Mouse (Mus musculus) embryonic facial prominence, embryonic 15.5 days (tissue): Measurements from ENCODE around the gene Amt. TPM values are rescaled to one million over a fixed set of nuclear protein-coding genes. Genes with fewer than 3 reads are reported as not detected.
A peak's percentile ranks its signal among the peaks of the same experiment; 100 is the strongest.
"Not testable (repeated sequence)": the region's sequence is repeated elsewhere in the genome, so short reads cannot be mapped to it uniquely, and the experiment has no call there.

Experiments
- ATAC-seq: fragments of 200-750 bp; cut with Nextera tagmentation; 2 replicates; pipeline ENCODE4 v1.8.0; 2017; ENCODE audit warnings: low read depth, moderate TSS enrichment; ENCODE audit not compliant: insufficient number of reproducible peaks, low FRiP score, low TSS enrichment
- H3K27ac ChIP-seq: fragments of 300-500 bp; sonication (generic); replicated peaks from 2 replicates; pipeline ENCODE4 v1.5.1; 2015; ENCODE audit warnings: mild to moderate bottlenecking, inconsistent platforms
- H3K27me3 ChIP-seq: fragments of 300-500 bp; sonication (generic); 2 replicates; pipeline ENCODE4 v1.6.1; 2015; ENCODE audit warnings: inconsistent platforms
- H3K36me3 ChIP-seq: fragments of 300-500 bp; sonication (generic); 2 replicates; pipeline ENCODE4 v1.6.1; 2015; ENCODE audit warnings: mild to moderate bottlenecking, inconsistent platforms
- H3K4me1 ChIP-seq: fragments of 300-500 bp; sonication (generic); 2 replicates; pipeline ENCODE4 v1.6.1; 2015; ENCODE audit warnings: inconsistent platforms
- H3K4me2 ChIP-seq: fragments of 300-500 bp; sonication (generic); replicated peaks from 2 replicates; pipeline ENCODE4 v1.6.1; 2015; ENCODE audit warnings: mild to moderate bottlenecking, inconsistent platforms
- H3K4me3 ChIP-seq: fragments of 300-500 bp; sonication (generic); replicated peaks from 2 replicates; pipeline ENCODE4 v1.5.1; 2015; ENCODE audit warnings: mild to moderate bottlenecking, inconsistent platforms
- H3K9ac ChIP-seq: fragments of 300-500 bp; sonication (generic); 2 replicates; pipeline ENCODE4 v1.6.1; 2015; ENCODE audit warnings: inconsistent platforms
- H3K9me3 ChIP-seq: fragments of 300-500 bp; sonication (generic); replicated peaks from 2 replicates; pipeline ENCODE4 v1.6.1; 2016; ENCODE audit warnings: inconsistent platforms
- WGBS: fragments of 180-500 bp; shearing (Covaris S2); methylation state at CpG from one replicate; pipeline ENCODE4 v1.1.7; 2015; 5-methylcytosine and 5-hydroxymethylcytosine counted together
- polyA plus RNA-seq: library from polyadenylated mRNA; unstranded; fragments of >200 nt; fragmentation: Nextera tagmentation; extraction: Ambion mirVana; gene quantifications from 2 replicates; pipeline ENCODE4 v1.2.1, GENCODE M21; 2015

Gene Amt
- polyA plus RNA-seq, 1 experiment from 2014 or later = 11.2 TPM

DNA sequence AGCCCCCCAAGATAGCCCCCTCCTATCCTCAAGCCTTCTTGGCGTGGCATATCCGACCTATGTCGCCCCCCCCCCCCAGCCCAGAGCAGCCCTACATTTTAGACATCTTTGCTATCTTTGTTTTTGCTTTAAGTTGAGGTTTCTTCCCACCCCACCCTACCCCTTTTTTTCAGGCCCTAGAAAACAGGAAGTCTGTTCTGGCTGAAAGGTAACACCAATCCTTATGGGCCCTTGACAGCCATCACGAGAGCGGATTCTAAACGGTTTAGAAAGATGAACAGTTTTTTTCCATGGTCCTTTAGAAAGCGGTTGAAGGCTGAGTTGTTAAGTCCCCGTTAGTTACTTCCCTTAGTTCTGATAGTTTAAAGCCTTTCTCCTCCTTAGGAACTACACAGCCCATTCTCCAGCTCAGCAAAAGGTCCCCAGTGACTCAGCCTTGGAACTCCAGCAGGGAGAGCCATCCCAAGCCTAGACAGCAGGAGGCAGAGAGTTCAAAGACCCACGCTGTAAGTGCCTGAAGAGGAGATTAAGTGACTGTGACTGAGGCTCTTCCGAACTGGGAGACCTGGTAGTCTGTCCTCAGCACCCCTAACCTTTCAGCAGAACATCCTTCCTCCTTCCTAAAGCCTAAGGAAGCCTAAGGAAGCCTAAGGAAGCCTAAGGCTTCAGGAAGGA lies 30.3 kb upstream of the Amt start:
- no peaks in the 10 kb centered on the region for H3K27me3 ChIP-seq
- peaks cover 24% of the 10 kb centered on the region for H3K4me1 ChIP-seq
- no peaks in the 10 kb centered on the region for H3K36me3 ChIP-seq
- no peaks in the 10 kb centered on the region for H3K9me3 ChIP-seq
- H3K4me2 ChIP-seq = no peak overlapping the region
- ATAC-seq = no peak
- no peak overlapping the region for H3K9ac ChIP-seq
- 49% methylated on average over 10 of the region's 10 CpGs for WGBS
- H3K4me3 ChIP-seq = no peak overlapping the region
- no peak overlapping the region for H3K27ac ChIP-seq

DNA sequence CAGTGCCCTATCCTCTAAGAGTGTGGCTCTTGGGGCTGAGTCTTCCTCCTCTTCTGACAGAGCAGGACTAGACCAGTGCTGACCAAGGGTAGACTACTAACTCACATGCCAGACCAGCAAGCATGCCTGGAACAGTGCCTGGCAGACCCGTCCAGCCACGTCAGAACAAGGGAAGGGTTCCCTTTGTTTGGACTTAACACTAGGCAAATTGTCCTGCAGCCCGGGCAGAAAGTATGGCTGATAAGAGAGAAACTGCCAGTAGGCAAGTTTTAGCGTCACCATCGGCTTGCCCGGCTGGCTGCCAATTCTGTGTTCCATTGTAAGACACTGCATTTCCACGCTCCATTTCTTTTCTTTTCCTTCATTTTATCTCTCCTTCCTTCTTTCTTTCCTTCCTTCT lies 29.0 kb upstream of the Amt start:
- H3K9me3 ChIP-seq = no peaks in the 10 kb centered on the region
- H3K4me3 ChIP-seq = no peak overlapping the region
- peaks cover 19% of the 10 kb centered on the region for H3K4me1 ChIP-seq
- no peak overlapping the region for H3K27ac ChIP-seq
- no peak overlapping the region for H3K4me2 ChIP-seq
- no peak for ATAC-seq
- H3K36me3 ChIP-seq = no peaks in the 10 kb centered on the region
- H3K9ac ChIP-seq = no peak overlapping the region
- no peaks in the 10 kb centered on the region for H3K27me3 ChIP-seq
- 72% methylated on average over 7 of the region's 7 CpGs for WGBS

DNA sequence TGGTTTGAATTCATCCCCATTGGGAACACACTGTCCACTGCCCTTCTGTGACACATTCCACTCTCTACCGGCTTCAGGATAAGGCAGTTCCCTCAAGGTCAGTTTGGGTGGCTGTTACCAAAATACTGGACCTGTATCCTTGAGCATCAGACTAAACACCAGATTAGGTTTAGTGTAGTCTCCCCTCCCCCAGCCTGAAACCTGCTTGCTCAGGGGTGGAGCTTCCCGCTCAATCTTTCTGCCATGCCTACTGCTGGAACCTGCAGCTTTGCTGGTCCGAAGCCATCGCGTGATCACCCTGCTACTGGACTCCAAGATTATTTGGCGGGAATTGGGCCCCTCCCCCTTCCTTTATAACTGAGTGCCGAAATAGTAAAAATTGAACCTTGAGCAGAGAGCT lies 28.0 kb upstream of the Amt start:
- not testable (repeated sequence) for H3K9me3 ChIP-seq, H3K27me3 ChIP-seq, ATAC-seq, H3K4me3 ChIP-seq, H3K9ac ChIP-seq, H3K36me3 ChIP-seq, H3K4me2 ChIP-seq, H3K27ac ChIP-seq
- peaks cover 23% of the 10 kb centered on the region for H3K4me1 ChIP-seq
- WGBS = 75% methylated on average over 6 of the region's 7 CpGs

DNA sequence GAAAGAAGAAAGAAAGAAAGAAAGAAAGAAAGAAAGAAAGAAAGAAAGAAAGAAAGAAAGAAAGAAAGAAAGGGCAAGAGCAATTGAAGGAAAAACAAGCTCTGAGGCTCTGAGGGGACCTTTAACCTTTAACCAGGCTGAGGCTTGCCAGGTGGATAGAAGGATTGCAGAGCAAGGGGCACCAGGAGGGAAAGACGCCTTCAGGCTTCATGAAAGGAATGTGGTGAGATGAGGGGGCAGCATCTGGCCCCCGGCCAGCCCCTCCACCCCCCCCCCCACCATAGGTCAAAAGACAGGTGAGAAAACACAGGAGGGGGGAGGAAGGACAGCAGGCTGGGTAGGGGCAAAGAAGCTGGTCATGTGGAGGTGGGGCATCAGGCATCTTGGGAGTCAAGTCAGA lies 24.7 kb upstream of the Amt start:
- Histone ChIP-seq H3K9ac (no peak overlapping the region), H3K4me2 (no peak overlapping the region), H3K27ac (no peak overlapping the region), H3K27me3 (no peaks in the 10 kb centered on the region), H3K36me3 (no peaks in the 10 kb centered on the region), H3K9me3 (no peaks in the 10 kb centered on the region), H3K4me3 (no peak overlapping the region), H3K4me1 (peaks cover 14% of the 10 kb centered on the region)
- 9% methylated on average over 2 of the region's 2 CpGs for WGBS
- no peak for ATAC-seq

DNA sequence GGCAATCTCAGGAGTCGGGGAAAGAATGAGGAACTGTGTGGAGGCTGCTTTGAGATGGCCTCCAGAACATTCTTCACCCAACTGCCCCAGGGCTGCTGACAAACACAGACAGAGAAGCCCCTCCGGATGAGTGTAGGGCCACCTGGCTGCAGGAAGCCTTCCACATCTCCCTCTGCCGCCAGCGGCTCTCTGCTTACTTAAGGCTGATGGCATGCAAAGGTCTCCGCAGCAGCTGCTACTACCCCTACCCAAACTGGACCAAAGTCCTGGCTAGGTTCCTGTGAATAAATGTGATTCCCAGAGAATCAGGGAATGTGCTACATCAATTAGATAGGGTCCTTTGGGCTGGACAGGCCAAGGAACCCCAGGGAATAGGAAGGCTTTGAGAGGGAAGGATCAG lies 24.0 kb upstream of the Amt start:
- Histone ChIP-seq H3K9me3 (no peaks in the 10 kb centered on the region), H3K4me2 (no peak overlapping the region), H3K9ac (no peak overlapping the region), H3K27me3 (no peaks in the 10 kb centered on the region), H3K4me1 (peaks cover 14% of the 10 kb centered on the region), H3K27ac (peak overlapping the region; percentile 58), H3K36me3 (no peaks in the 10 kb centered on the region), H3K4me3 (no peak overlapping the region)
- no peak for ATAC-seq
- 49% methylated on average over 5 of the region's 5 CpGs for whole genome bisulfite sequencing

DNA sequence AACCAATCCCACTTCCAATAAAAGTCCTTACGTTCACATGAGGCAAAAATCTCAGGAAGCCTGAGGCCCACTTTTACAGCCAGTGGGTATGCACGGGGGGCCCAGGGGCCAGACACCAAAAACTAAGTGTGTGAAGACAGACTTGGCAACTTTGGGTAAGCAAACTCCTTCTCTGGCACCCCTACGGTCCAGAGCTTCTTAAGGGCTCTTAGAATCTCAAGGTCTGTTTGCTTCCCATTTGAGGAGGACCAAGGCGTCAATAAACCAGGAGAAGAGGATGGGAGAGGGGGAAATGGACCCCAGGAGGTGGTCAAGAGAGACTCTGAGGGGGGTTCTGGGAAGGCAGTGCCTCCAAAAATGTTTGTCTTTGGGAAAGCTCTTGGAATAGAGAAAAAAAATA lies 23.2 kb upstream of the Amt start:
- Histone ChIP-seq H3K4me1 (peaks cover 14% of the 10 kb centered on the region), H3K36me3 (no peaks in the 10 kb centered on the region), H3K27me3 (no peaks in the 10 kb centered on the region), H3K4me3 (no peak overlapping the region), H3K27ac (no peak overlapping the region), H3K4me2 (no peak overlapping the region), H3K9me3 (no peaks in the 10 kb centered on the region), H3K9ac (no peak overlapping the region)
- 79% methylated on average over 4 of the region's 4 CpGs for WGBS
- ATAC-seq = no peak

DNA sequence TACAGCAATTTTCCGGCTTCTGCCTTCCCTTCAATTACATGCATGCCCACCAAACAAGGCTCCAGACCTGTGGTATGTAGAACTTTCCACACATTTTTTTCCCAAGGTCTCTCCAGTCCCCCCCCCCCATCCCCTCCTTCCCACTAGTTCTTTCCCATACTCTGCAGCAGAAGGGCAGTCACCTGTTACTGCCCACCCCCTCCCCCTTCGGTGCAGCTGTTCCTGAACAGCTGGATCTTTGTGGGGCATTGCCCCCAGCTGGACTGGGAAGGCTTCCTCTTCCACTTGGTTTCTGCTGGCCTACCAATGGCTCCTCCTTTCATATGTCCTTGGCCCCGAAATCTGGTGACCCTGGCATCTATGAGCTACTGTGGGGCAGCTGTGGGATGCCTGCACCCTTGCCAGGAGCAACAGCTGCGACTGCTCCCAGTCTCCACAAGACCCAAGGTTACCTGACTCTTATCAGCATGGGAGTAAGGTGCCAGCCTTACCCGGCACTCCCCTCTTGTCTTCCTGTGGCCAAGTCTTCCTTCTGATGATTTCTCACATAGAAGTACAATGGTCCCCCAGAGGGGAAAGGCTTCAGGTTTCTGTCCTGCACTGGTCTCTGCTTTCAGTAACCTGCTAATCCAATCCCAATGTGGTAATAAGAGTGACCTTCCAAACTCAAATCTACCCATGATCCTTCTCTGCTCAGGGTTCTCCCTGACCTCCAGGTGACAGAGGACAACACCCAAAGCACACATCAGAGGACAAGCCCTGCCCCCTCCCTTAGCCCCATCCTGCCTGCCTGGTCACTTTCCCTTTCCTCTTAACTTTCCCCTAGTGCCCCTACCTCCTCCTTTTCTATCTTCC lies 21.9 kb upstream of the Amt start:
- Histone ChIP-seq H3K4me3 (no peak overlapping the region), H3K9me3 (no peaks in the 10 kb centered on the region), H3K27me3 (no peaks in the 10 kb centered on the region), H3K36me3 (no peaks in the 10 kb centered on the region), H3K27ac (no peak overlapping the region), H3K4me2 (no peak overlapping the region), H3K9ac (no peak overlapping the region), H3K4me1 (peaks cover 14% of the 10 kb centered on the region)
- peak; percentile 37; the same call in 1 of the 2 replicates for ATAC-seq
- WGBS = 68% methylated on average over 5 of the region's 5 CpGs

DNA sequence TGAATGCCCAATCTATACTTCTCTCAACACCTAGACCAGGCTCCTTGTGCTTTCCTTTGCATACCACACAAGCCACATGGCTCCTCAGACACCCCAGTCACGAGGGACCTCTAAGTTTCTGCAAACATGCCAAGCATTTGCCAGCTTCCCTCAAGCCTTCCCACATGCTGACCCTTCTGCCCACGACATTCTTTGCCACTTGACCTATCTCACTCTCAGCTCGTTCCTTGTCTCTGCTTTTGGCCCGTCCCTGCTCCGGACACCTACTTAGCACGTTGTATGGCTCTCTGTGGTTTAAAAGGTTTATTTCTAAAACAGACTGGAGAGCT lies 21.4 kb upstream of the Amt start:
- Histone ChIP-seq H3K4me1 (peaks cover 14% of the 10 kb centered on the region), H3K4me2 (no peak overlapping the region), H3K9me3 (no peaks in the 10 kb centered on the region), H3K27me3 (no peaks in the 10 kb centered on the region), H3K27ac (no peak overlapping the region), H3K36me3 (no peaks in the 10 kb centered on the region), H3K9ac (no peak overlapping the region), H3K4me3 (no peak overlapping the region)
- 62% methylated on average over 6 of the region's 6 CpGs for WGBS
- no peak for ATAC-seq

DNA sequence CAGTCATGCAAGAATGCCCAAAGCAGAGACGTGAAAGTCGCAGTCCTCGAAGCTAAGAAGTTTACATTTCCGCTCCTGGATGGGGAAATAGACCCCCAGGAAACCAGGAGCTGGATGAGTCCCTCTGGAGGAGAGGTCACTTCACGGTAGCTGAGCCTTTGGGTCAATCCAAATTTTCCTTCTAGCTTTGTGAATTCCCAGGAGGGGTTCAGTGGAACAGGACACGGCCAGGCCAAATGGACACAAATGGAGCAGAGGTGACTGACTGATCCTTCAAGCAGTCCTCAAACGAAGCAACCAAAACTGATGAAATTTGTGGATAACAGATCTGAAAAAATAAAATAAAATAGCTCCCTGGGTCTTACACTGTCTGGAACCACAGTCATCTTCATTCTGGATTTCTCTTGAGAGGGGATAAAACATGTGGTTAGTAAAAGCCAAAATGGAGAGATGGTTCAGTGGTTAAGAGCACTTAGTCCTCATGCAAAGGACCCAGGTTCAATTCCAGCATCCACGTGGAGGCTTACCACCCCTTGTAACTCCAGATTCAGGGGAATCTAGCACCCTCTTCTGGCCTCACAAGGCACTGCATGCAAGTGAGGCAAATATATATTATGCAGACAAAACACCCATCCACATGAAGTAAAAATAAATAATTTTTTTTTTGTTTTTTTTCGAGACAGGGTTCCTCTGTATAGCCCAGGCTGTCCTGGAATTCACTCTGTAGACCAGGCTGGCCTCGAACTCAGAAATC lies 17.8 kb upstream of the Amt start:
- Histone ChIP-seq H3K4me3 (no peak overlapping the region), H3K9ac (no peak overlapping the region), H3K36me3 (no peaks in the 10 kb centered on the region), H3K27ac (no peak overlapping the region), H3K4me1 (peaks cover 4% of the 10 kb centered on the region; the same call in 1 of the 2 replicates), H3K4me2 (no peak overlapping the region), H3K27me3 (no peaks in the 10 kb centered on the region), H3K9me3 (no peaks in the 10 kb centered on the region)
- 70% methylated on average over 10 of the region's 10 CpGs for WGBS
- no peak for ATAC-seq

DNA sequence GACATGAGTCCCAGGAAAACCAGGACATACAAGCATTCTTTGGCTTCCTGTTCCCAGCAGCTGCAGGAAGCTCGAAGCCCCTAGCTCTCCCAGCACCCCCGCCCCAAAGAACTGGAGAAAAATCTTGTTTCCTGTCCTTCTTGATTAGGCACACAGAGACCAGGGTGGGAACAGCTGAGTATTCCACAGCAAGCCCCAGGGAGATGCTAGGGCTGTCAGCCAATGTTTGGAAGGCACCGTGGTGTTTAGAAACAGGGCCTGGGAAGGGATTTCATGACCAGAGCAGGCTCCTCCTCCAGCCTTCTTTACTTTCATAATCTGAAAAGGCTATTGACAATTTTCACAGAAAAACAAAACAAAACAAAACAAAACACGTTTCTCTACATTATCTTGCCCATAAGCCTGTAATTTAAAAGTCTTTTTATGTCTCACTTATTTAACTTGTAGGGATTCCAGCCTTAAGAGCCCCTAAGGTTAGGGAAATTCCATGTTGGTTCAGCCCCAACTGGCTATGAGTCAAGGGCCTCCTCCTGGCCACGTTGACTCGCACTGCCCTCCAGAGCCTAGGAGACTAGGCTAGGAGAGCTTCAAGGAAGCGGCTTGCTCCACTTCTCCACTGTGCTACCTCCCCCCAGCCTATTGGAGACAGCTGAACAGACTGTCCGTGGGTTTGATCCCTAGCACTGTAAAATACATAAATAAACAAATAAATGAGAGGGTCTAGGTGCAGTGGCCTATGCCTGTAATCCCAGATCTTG lies 16.4 kb upstream of the Amt start:
- H3K36me3 ChIP-seq = no peaks in the 10 kb centered on the region
- WGBS = 20% methylated on average over 8 of the region's 8 CpGs
- H3K4me2 ChIP-seq = no peak overlapping the region
- H3K9ac ChIP-seq = no peak overlapping the region
- H3K4me1 ChIP-seq = peaks cover 4% of the 10 kb centered on the region; the same call in 1 of the 2 replicates
- H3K9me3 ChIP-seq = no peaks in the 10 kb centered on the region
- H3K27me3 ChIP-seq = no peaks in the 10 kb centered on the region
- peak; percentile 75; the same call in 1 of the 2 replicates for ATAC-seq
- H3K4me3 ChIP-seq = no peak overlapping the region
- H3K27ac ChIP-seq = peak overlapping the region; percentile 69

DNA sequence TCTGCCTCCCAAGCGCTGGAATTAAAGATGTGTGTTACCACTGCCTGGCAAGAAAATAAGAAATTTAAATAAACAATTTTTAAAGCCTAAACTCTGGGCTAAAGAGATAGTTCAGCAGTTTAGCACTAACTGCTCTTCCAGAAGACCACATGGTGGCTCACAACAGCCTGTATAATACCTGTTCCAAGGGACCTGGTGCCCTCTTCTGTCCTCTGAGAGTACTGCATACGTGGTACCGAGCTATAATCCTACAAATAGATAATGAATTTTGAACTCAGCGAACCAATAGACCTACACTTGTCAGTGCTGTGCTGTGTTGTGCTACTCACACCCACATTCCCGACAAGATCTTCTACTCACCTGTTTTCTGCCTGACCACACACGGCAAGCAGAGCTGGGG lies 12.2 kb upstream of the Amt start:
- no peaks in the 10 kb centered on the region for H3K27me3 ChIP-seq
- H3K27ac ChIP-seq = no peak overlapping the region
- H3K4me1 ChIP-seq = peaks cover 4% of the 10 kb centered on the region; the same call in 1 of the 2 replicates
- H3K4me3 ChIP-seq = no peak overlapping the region
- no peaks in the 10 kb centered on the region for H3K9me3 ChIP-seq
- ATAC-seq = no peak
- WGBS = 10% methylated on average over 6 of the region's 6 CpGs
- H3K4me2 ChIP-seq = no peak overlapping the region
- no peaks in the 10 kb centered on the region for H3K36me3 ChIP-seq
- no peak overlapping the region for H3K9ac ChIP-seq
